Mouse (Mus musculus): ENCODE measurements at regions not wholly inside any gene's neighbourhood (a gene's known extent, or its start where the extent isn't known, plus 50 kb on each side); places are given as distances from the start of the nearest gene placed in this dataset.

DNA sequence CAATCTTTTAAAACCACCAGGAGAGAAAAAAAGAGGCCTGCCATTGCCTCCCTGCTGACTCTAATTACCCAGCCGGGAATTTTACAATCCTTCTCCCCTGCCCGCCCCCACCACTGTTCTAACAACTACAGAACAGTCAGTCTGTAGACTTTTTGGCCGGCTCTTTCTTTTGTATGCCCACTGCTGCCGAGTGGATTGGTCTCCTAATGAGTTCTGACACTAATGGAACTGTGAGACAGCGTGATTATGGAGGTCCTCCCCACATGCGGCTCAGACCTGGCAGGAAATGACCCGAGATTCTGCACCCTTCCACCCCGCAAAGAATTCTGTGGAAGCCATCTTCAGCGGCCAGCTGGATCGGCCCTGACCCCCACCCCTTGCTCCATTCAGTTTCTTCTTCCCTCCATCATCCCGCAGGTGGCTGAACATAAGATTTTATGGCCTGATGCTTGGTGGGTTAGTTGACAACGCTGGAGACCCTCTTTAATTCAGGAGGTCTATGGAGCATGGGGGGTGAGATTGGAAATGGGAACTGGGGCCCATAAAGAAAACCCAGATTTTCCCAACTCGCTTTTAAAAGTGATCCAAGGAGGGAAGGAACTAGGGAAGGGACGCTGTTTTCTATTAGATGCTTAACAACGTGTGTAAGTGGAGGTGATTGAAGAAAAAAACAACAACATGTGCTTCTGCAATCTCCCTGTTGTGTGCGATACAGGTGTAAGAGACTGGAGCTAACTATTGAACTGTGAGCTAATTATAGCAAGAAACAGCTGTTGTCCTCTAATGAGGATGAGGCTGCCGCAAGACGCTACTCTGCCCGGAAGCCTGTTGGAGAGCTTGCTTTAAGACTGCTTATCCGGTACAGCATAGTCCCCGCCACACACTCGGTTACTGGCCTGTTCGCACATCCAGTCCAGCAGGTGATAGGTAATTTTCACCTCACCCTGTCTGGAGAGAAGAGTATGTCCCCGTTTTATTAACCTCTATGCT lies 323.6 kb downstream of the Icos start:
- intact Hi-C loops (cut with DNase I): loop anchor here (10.0 kb wide), 1 partner anchor 1403 kb away; the partner anchor contains the start of gene Nrp2
- DNase-seq (ENCODE audit: low spot score in 2 of 2): no peak

DNA sequence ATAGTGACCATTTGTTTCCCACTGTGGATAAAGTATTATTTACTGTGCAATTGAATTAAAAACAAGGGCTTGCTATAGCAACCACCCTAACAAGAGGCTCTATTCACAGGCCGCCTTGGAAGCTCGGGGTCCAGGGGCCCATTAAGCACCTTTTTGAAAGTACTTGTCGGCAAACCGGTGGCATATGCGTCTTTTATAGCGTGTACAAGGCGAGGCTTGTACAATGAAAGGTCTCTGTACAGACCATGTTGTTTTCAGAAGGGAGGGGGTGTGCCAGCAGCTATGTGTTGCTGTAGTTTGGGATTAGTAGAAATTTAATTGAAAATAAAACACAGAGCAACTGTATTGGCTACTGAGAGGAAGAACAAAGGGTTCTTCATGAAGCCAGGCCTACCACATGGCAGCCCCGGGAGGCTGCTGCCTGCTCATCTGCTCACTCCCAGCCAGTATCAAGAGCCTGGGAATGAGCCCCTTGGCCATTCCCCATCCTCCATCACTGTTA lies 324.9 kb downstream of the Icos start:
- DNase-seq (ENCODE audit: low spot score in 2 of 2): no peak
- intact Hi-C loops (cut with DNase I): loop anchor here (10.0 kb wide), 1 partner anchor 1402 kb away; the partner anchor contains the start of gene Nrp2

DNA sequence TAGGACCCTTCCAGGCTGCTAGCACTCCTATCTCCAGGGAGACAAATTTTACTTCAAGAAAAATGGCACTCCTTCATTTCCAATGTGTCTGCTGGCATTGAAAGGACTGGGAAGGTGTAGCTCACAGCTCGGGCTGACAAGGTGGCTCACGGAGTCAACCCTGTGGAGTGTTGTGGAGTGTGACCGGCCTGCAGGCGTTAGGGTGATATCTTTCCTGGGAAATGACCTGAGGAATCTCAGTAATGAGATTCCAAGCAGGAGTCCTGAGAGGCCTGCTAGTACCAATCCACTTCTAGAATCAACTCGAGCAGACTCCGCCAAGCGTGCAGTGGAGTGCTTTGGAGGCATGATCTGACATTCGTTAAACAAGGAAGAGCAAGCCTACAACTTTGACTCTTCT lies 328.6 kb downstream of the Icos start:
- intact Hi-C loops (cut with DNase I): loop anchor here (10.0 kb wide), 1 partner anchor 1399 kb away; the partner anchor contains the start of gene Nrp2

DNA sequence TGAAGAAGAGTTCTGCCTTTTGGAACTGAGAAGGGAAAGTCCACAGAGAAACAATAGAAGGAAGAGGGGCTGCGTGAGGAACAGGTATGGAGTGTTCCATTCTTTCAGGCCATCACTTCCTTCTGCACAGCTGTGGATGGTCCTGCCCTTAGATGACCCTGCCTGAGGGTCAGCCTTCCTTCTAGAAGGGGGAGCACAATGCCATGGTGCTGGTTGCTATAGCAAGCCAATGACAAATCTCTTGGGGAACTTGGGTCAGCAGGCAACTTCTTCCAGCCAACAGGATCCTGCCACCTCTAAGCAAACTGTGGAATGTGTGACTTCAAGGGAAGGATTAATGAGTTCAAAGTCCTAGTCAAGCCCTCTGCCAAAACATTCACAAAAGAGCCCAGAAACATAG lies 329.1 kb upstream of the Pard3b start:
- intact Hi-C loops (cut with DNase I): loop anchor here (10.0 kb wide), 1 partner anchor 1395 kb away; the partner anchor contains the start of gene Nrp2
- no peak for DNase-seq (ENCODE audit: low spot score in 2 of 2)

More for the DNA sequence above, 328.6 kb downstream of the Icos start:
- DNase-seq (ENCODE audit: low spot score in 2 of 2): no peak

DNA sequence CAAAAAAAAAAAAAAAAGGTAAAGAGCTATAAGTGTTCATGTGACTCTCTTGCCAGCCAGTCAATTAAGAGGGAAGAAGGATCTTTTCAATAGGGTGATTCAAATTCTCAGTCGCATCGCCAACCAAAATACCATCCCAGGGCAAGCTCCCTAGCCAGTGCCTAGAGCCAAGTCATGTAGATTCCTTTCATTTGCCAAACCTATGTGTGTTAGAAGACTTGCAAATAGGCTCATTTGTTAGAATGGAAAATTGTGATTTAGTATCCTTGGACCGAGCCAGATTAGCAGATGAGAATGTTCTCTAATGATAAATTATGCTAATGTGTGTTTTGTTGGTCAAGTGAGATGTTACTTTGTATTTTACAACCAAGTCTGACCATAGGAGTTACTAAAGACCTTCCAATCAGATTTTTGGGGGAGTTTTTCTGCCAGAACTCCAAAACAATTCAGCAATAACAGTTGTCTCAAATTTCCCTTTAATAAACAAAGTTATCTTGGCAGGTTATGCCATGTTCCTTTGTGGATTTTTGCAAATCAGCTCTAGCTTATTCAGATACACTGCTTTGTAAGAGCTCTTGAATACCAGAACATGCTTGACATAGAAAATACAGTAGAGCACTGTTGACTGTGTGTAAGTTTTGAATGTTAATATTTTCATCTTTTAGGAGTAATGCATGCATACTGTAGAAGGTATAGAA lies 328.4 kb upstream of the Pard3b start:
- intact Hi-C loops (cut with DNase I): no loop called here
- DNase-seq (ENCODE audit: low spot score in 2 of 2): no peak

DNA sequence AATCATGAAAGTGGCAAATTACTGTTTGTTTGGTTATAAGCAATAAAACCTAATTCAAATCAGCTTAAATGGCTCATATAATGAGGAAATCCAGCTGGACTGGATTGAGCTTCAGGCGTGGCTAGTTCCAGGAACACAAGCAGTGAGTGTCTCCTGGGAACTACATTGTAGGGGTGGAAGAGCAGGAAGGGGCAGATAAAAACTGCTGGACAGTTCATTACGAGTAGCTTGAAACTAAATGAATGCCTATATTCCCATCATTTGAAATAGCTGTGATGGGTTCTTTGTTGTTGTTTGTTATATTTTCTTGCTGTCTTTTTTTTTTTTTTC lies 327.9 kb upstream of the Pard3b start:
- intact Hi-C loops (cut with DNase I): no loop called here
- no peak for DNase-seq (ENCODE audit: low spot score in 2 of 2)

DNA sequence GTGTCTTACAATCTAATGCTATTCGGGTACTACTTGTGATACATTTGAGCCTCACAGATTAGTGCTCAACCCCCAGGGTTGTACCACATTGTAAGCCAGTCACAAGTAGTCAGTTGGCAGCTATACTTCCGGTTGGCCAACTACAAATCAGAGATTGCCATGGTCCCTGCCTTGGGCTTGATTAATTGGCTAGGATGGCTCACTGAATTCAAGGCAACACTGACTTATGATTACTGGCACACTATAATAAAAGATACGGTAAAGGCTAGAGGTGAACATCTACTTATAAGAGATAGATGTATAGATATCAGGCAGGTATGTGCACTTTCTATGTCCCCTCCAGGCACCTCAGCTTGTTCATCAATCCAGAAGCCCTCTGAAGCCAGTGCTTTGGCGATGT lies 325.4 kb upstream of the Pard3b start:
- no peak for DNase-seq (ENCODE audit: low spot score in 2 of 2)
- intact Hi-C loops (cut with DNase I): no loop called here

DNA sequence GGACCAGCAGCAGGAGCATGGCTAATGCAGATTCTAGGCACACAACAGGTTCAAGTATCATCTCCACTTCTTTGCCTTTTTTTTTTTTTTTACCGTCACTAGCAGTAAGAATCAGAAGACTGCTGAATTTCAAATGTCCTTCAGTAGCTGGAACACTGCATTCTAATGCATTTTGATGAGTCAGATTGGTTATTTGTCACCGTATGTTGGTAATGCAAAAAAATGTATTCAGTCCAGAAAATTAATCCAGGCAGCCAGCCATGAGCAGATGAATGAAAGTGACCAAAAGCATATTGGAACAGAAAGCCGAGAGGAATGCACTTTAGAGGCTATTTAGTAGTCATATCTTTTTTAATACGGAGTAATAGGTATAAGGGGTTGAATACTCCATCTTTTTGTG lies 322.4 kb upstream of the Pard3b start:
- DNase-seq (ENCODE audit: low spot score in 2 of 2): no peak
- intact Hi-C loops (cut with DNase I): no loop called here

DNA sequence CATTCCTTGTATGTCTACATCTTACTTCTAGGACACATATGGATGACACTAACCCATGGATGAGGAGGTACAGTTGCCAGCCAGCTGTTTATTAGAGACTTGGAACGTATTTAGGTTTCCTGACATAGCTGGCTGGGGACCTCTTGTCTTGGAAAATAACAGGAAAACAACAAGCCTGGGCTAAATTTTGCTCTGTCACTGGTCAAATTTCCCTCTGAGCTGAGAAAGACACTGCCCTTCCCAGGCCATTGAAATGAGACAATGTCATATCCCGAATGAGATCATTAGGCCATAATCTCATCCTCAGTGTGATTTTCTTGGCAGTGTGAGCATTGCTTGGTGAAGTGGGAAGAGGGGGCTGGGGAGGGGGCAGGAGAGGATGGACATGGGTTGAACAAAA lies 321.9 kb upstream of the Pard3b start:
- intact Hi-C loops (cut with DNase I): no loop called here
- DNase-seq (ENCODE audit: low spot score in 2 of 2): no peak

DNA sequence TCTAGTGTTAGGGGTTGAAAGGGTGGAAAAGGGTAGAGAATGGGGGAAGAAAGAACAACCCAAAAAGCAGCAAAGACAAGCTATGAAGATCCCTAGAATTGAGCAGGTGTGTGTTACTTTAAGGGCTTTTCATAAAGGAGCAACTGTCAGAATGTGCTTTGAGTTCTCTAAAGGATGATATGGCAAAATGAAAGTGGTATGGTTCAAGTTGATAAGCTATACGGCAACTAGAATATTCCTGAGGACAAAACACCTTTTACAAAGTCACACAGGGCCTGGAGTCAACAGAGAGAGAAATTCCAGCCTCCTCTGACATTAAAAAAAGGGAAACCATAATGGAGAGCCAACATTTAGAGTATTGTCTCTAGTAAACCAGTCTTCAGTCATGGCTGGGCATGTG lies 320.6 kb upstream of the Pard3b start:
- intact Hi-C loops (cut with DNase I): no loop called here
- DNase-seq (ENCODE audit: low spot score in 2 of 2): no peak

DNA sequence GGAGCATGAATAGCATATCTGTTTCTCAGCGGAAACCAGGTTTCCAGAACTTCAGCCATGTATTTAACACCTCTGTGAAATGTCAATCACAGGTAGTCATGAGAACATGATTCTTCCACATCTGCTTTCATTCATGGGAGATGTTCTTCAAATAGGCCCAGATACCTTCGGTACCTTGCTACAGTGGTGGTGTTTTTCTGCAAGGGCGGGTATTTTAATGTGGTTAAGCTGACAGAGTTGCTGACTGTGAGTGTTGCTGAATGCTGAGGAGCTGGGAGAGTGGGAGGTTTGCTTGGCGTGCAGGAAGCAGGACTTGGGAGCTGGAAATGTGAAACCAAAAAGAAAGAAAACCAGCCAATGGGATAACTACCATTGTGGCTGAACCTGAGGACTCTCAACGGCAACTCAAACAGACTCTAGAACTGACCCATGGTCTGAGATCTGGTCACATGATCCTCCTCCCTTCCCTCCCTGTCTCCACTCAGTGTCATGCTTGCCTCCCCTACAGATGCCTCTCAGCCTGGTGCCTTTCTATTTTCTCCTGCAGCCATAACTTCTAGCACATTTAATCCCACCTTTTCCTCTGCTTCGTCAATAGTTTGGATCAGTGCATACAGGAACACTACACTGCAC lies 317.0 kb upstream of the Pard3b start:
- intact Hi-C loops (cut with DNase I): no loop called here
- no peak for DNase-seq (ENCODE audit: low spot score in 2 of 2)

DNA sequence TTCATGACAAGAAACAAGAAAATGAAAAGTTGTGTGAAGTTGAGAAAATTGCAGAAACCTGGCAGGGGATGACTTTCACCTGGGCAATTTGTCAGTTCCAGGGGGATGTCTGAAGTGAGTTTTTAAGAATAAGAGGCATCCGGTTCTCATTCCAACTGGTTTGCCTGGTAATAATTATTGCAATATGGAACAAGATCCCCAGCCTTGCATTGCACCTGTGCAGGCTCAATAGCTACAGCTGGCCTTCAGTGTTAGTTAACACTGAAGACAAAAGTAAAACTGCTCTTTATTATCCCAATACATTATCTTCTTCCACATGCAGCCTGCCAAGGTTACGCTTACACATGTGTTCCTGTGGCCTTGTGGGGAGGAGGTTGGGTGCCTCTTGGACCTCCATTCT lies 307.2 kb upstream of the Pard3b start:
- intact Hi-C loops (cut with DNase I): no loop called here
- no peak for DNase-seq (ENCODE audit: low spot score in 2 of 2)

DNA sequence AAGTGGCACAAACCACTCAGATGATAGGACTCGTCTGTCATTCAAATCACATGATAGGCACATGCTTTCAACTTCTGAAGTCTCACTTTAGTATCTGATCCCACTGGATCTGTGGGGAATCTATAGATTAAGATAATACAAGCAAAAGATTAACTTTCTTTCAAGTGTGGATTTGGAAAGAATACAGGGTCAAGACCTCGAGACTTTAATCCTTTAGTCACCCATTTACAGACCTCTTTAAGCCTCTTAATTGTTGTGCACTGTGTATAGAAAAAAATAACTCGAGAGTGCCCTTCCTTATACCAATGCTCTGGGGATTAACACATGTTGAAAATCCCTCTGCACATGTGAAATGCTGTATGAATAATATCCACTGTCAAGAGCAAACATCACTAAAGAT lies 306.7 kb upstream of the Pard3b start:
- intact Hi-C loops (cut with DNase I): no loop called here
- no peak for DNase-seq (ENCODE audit: low spot score in 2 of 2)

DNA sequence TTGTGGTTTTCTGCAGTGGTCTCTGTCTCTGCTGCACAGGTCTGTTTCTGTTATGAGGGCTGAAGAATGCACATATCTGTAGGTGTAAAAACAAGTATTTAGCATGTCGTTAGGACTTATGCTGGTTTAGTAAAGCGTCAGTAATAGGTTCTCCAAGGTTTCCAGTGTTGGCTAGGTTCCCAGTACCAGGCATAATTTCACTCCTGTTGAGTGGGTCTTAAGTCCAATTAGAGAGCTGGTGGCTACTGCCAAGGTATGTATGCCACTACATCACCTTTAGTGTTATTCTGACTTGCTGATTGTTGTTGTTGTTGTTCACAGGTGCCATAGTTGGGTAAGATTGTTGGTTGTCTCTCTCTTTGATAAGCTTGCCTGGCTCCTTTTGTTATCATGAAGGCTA lies 302.3 kb upstream of the Pard3b start:
- DNase-seq (ENCODE audit: low spot score in 2 of 2): no peak
- intact Hi-C loops (cut with DNase I): no loop called here

DNA sequence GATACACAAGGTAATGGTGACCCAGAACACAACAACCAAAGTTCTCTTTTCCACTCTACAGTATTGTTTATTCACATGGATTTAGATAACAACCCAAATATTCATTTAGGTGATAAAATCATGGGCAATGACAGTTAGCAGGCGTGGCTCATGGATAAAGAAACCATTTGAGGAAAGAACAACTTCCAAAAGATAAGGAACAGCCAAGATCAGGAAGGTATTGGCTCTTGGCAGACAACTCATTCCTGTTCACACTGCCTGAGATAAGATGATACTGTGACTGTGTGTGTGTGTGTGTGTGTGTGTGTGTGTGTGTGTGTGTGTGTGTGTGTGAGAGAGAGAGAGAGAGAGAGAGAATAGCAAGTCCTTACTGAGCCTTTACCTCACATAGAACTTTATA lies 285.7 kb upstream of the Pard3b start:
- DNase-seq (ENCODE audit: low spot score in 2 of 2): no peak
- intact Hi-C loops (cut with DNase I): no loop called here

DNA sequence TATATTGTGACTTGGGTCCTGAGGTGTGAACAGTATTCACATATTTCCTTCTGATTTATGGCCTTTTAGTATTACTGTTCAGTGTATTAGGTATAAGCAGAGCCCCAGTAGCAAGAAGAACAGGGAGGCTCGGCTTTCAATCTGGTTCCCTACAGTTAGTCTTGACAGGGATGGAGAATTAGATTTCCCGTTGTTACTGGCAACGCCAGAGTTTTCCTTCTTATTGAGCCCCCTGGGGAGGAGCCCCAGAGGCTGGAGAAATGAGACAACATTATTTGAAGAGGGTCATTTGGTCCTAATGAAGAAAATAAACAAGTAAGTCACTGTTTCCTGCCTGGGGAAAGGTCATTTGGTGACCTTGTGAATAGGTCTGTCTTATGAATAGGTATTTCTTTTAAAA lies 285.1 kb upstream of the Pard3b start:
- intact Hi-C loops (cut with DNase I): no loop called here
- DNase-seq (ENCODE audit: low spot score in 2 of 2): no peak

DNA sequence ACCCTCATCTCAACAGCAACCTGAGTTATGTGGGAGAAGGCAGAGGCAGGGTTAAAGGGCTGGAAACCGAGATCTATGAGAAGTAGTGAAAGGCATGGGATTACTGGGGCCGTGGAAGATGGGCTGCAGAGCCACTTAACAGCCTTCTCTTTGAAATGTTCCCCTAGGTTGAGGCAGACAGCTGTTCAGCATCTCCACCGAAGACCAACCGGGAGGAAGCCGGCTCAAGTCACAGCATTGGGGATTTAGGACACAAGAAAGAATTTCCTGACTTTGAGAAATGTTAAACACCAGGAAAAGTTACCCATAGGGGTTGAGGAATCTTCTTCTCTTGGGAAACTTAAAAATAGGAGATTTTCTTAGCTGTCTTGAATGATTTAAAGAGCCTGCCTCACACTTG lies 283.4 kb upstream of the Pard3b start:
- intact Hi-C loops (cut with DNase I): no loop called here

DNA sequence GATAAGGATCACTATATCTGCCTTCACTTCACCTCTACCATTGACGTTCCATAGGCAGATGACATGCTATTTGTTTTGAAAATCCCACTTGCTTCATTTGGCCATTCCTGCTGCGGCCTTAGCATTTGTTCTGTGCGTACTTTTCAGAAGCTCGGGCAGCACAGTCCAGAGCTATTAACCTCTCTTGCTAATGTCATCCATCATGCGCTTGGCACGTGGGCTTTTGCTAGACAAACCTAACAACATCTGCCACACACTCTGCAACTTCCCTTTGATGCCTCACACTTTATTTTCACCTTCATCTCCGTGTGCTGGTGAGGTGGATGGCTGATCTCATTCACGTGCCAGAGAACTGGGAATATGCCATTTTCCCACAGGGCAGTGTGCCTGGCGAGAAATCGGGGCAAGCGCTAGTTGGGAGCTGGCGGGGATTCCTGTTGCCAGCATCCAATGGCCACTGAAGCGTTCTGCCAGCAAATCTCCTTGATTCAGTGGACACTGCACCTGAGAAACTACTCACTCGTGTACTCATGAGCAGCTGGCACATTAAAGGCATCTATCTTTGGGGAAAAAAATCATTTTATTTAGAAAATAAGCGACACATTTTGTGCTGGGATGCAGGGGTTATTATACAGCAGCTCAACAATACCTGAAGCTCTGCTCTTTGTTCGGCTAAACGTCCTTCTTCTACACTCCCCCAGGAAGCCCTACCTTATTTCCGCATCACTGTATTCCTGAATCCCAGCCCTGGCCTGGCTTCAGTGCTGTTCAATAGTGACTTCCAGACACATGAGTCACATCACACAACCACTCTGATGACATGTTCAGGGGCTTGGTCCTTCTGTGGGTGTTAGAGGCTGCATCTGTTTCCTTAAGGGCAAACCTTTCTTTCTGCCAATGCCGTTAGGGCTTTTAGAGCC lies 279.4 kb upstream of the Pard3b start:
- DNase-seq (ENCODE audit: low spot score in 2 of 2): no peak
- intact Hi-C loops (cut with DNase I): no loop called here

More for the DNA sequence above, 283.4 kb upstream of the Pard3b start:
- no peak for DNase-seq (ENCODE audit: low spot score in 2 of 2)

DNA sequence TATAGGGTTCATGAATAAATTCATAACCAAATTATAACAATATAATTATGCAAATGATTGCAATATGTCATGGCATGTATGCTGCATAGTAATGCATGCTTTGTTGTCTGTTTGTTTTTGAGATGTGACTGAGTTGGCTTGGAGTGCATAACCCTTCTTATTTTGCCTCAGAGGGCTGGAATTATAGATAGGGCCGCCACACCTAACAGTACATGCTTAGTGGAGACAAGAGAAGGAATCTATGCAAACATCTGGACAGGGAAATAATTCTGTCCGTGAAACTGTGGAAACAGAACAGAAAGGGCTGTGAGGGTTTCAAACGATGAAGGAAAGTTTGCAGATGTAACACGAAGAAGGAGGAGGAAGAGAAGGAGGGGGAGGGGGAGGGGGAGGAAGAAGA lies 266.0 kb upstream of the Pard3b start:
- intact Hi-C loops (cut with DNase I): no loop called here
- no peak for DNase-seq (ENCODE audit: low spot score in 2 of 2)
